Mouse (Mus musculus) heart, postnatal 36 days (tissue): ENCODE data around the gene Wnt2. TPM values are rescaled to one million over a fixed set of nuclear protein-coding genes. Genes with fewer than 3 reads are reported as not detected.

Source experiments
- DNase-seq, 2 experiments: peaks; one replicate each; pipeline ENCODE4 v3.0.0; 2021 to 2022
- intact Hi-C: fragments of 180-260 bp; cut with DNase I; formaldehyde crosslinking; loops from one replicate; pipeline ENCODE4 v1.15.1; 2025
- total RNA-seq, 2 experiments: library from RNA; stranded (reverse); gene quantifications; 2 replicates each; pipeline ENCODE4 v1.2.3; 2021

Gene Wnt2
- total RNA-seq, 2 experiments from 2014 or later = 0.68 to 0.94 TPM

DNA sequence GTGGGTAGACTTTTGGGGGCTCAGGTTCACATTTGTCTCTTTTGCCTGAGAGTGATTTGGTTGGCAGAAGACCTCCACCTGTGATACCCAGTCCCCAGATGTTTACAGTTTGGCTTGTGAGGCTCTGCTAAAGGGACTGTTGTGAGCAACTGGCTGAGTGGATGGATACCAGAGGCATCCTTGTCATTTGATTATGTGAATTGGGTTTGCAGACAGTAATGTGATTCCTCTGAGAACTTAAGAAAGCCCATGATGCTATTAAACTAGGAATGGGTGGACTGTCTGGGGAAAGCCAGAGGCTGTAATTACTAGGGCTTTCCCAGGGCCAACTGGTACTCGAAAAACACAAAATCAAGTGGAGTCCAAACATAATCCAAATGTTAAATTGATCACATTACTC is 51.0 kb downstream of the Wnt2 start:
- intact Hi-C loops = no loop called here
- no peak for DNase-seq

- DNase-seq = no peak
- intact Hi-C loops = no loop called here
Observed at GRCm38 (mm10) chr6:17978881-17979280, 51.5 kb downstream of the Wnt2 start.

DNA sequence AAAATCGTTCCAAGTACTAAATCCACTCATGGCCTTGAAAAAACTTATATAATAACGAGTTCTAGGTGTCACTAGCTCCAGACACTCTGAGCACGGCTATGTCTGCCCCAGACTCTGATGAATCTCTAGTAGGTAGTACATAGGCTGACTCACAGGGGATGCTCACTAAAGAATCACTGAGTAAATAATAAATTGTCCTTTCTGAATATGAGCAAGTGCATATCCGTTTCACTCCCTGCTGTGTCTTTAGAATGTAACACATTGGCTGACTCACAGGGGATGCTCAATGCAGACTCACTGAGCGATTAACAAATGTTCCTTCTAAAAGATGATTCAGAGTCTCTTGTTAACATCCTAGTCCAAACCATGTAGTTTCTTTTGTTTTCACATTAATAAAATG is 52.1 kb downstream of the Wnt2 start:
- no peak for DNase-seq
- intact Hi-C loops = no loop called here

DNA sequence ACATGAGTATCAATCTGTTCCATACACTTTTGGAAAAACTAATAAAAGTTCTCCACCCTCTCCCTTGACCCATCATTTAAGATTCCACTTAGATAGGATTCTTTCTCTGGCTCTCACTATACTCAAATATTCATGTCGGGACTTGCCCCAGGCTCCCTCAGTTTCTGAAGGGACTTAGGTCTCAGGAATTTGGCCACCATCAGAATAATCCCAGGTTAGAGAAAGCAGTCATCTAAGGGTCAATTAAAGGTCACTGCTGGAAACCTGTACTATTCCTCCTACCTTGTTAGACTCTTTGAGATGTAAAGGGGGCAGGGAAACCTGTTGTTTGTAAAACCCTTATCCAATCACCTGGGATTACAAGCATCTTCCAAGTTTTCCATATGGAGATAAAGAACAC is 53.2 kb downstream of the Wnt2 start:
- DNase-seq = no peak
- intact Hi-C loops = no loop called here

GRCm38 (mm10) chr6:17974416-17974815 is 56.0 kb downstream of the Wnt2 start:
- no peak for DNase-seq
- intact Hi-C loops = no loop called here

DNA sequence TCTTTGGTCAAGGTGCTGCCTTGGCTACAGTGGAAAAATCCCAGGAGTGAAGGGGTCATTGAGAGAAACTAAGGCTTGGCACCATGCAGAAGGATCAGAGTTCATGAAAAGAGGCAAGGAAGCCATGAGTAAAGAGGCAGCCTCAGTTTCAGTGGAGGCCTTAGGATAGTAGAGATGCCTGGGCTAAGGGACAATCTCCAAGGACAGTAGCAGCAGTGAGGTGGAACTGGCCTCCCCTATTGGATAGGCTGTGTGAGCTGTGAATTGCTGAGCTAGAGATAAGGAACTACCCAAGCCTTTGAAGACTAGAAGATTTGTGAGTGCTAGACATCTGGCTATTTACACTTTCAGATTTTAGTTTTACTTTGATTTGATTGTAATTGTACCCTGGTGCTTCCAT is 59.0 kb downstream of the Wnt2 start:
- DNase-seq = no peak
- intact Hi-C loops = no loop called here

- DNase-seq = no peak
- intact Hi-C loops = no loop called here
Observed at GRCm38 (mm10) chr6:17969815-17970214, 60.6 kb downstream of the Wnt2 start.

DNA sequence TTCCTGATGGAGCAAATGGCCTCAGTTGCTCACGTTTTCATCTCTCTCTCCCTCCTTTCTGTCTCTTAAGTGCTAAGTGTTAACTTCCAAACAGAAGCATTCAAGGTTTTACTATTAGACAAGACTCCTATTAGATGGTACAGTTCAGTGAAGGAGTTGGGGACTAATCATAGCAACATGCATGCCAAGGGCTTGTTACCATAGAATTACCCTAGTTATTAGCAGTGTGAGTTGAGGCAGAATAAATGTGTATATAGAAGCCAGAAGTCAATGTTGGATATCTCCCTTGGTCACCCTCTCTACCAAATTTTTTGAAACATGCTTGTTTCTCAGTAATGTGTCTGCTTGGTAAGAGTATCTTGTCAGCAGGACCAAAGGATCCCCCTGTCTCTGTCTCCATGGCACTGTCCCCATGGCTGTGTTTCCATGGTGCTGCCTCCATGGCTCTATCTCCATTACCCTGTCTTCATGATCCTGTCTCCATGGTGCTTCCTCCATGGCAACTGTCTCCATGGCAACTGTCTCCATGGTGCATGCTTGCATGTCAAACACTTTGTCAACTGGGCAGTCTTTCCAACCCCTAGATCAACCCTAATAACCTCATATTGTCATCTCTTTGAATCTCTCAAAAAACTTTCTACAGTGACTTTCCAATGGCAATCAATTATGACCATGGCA is 61.8 kb downstream of the Wnt2 start:
- intact Hi-C loops = no loop called here
- no peak for DNase-seq

DNA sequence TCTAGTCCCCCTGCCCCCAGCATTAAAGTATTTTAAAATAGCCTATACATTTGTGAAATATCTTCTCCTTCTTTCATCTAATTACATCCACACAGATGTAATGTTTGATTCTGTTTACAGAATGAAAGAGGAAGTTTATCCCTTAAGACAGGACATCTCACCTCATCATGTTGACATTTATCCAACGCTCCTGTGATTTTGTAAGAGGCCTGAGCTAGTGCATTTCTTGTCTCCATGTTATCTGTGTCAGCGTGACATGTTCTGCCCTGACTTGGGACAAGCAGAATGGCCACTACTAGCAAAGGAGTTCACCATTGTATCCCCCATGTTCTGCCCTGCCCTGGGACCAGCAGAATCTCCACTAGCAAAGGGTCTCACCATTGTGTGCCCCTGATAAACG is 66.9 kb downstream of the Wnt2 start:
- DNase-seq = no peak

DNA sequence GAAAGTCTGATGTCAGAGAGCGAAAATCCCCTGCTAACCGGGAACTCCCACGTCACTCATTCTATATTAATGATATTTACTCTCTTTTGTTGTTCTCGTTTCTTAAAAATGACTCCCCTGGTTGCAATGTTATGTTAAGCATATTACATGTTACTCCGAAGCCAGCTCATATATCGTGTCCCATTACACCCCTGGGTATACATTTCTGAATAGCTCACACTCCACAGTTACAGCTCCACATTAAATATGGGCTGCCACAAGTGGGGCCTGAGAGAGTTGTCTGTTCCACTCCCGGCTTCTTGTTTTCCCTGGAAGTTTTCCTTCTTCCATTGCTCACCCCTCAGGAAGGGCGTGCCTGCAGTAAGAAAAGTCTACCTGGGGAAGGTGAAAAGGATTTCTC is 78.6 kb downstream of the Wnt2 start:
- DNase-seq = no peak
- intact Hi-C loops = no loop called here

More for the DNA sequence above, 66.9 kb downstream of the Wnt2 start:
- intact Hi-C loops = no loop called here

- intact Hi-C loops = no loop called here
Observed at GRCm38 (mm10) chr6:17949103-17949502, 81.3 kb downstream of the Wnt2 start.

GRCm38 (mm10) chr6:17947130-17947831 is 83.1 kb downstream of the Wnt2 start:
- no peak for DNase-seq
- intact Hi-C loops = no loop called here

More at GRCm38 (mm10) chr6:17949103-17949502, 81.3 kb downstream of the Wnt2 start:
- no peak for DNase-seq

DNA sequence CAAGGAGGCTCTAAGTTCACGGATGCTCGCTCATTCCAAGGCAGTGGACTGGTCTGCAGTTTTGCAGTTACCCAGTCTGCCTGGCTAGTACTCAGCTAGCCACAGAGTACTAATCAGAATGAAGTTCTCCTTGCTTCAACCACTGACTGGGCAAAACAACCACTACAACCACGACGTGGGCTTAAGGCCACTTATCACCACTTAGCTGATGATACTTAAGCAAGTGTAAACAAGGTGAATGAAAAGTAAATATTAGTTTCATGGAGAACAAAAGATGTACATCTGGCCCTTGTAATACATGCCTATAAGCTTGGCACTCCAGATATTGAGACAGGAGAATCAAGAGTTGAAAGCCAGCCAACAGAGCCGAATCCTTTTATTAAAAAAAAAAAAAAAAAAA is 83.9 kb downstream of the Wnt2 start:
- no peak for DNase-seq
- intact Hi-C loops = no loop called here

GRCm38 (mm10) chr6:17943877-17944617 is 86.3 kb downstream of the Wnt2 start:
- no peak for DNase-seq
- intact Hi-C loops = no loop called here

GRCm38 (mm10) chr6:17942344-17942743 is 88.0 kb downstream of the Wnt2 start:
- intact Hi-C loops = no loop called here
- no peak for DNase-seq

DNA sequence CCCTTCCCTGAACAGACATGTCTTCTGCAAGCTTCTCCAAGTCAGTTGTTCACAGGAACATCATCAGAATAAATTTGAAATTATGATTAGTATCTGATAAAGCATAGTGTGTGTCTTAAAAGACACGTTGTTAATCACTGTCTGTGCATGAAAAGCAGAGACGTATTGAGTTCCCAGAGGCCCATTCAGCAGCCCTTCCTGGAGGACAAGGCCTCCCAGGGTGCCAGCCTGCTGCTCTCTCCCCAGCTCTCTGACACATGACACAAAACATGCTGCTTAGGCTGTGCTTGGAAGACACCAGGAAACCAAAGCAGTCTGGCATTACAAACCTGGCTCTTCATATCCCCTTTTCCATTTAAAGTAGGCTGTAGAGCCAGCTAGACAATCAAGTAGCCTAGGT is 88.5 kb downstream of the Wnt2 start:
- intact Hi-C loops = no loop called here
- no peak for DNase-seq

Other genes starting within 250 kb of the Wnt2 start
- gene Asz1, start 78.5 kb upstream of the Wnt2 start, total RNA-seq = not detected
- under 1 TPM; 0.19 to 0.25 TPM for gene Cftr, start 140.1 kb upstream of the Wnt2 start, total RNA-seq